Mouse (Mus musculus) kidney, postnatal 14 days (tissue): ENCODE measurements around the gene Odc1.

ENCODE experiments used
- DNase-seq: peaks from one replicate; pipeline ENCODE4 v3.0.0; 2022; ENCODE audit warnings: mixed read lengths

Gene Odc1

DNA sequence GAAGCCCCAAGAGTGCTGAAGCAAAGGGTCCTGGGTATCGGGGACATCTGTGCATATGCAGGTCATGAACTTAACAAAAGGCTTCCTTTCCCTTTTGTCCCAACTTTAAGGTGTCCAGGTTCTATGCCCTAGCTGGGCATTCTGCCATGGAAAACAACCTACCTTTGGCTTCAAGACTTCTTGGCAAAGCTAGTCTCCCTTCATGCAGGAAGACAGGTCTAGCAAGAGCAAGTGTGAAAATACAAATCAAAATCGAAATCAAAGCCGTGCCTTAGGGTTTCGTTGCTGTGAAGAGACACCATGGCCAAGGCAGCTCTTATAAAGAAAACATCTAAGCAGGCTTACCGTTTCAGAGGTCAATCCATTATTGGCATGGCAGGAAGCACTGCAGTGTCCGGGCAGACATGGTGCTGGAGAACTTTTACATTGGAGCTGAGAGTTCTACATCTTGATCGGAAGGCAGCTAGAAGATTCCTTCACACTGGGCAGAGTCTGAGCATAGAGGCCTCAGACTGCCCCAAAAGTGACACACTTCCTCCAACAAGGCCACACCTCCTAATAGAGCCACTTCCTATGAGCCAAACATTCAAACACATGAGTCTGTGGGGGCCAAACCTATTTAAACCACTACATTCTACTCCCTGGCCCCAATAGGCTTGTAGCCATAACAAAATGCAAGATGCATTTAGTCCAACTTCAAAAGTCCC is 44.5 kb downstream of the Odc1 start:
- no peak for DNase-seq

GRCm38 (mm10) chr12:17591249-17591648 is 46.7 kb downstream of the Odc1 start:
- DNase-seq, result no peak

- no peak for DNase-seq
Measured at GRCm38 (mm10) chr12:17593956-17594355, 49.4 kb downstream of the Odc1 start.

GRCm38 (mm10) chr12:17594701-17595100 is 50.1 kb downstream of the Odc1 start:
- no peak for DNase-seq

- DNase-seq, result no peak
Measured at GRCm38 (mm10) chr12:17595166-17595565, 50.6 kb downstream of the Odc1 start.
